Mouse (Mus musculus) mesoderm, embryonic 11.5 days (tissue): ENCODE measurements at regions not wholly inside any gene's neighbourhood (a gene's known extent, or its start where the extent isn't known, plus 50 kb on each side); places are given as distances from the start of the nearest gene placed in this dataset.

Experiments
- DNase-seq: peaks from one replicate; pipeline ENCODE4 v3.0.0-alpha.2; 2012; ENCODE audit warnings: low read depth, low spot score

DNA sequence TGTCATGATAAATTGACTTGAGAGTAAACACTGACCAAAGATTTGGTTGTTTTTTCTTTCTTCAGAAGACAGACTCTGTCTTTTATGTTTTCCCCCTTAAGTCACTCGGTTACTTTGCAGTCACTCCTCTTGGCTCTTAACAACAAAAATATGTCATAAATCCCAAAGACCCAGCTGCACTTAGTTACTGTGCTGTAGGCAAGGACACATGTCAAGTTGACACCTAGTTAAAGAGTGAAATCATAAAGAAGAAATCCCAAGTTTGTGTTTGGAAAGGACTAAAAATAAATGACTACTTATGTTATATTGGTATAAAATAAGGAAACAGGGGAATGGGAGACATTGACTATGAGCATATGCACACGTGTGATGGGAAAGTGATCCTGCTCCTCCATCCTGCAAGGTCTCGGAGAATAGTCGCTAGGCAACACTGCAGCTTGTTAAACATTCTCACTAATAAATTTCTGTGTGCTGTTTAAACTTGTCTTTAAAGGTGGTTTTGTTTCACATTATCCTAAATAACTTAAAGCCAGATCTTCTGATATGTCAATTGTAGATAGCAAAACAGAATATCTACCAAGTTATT lies 298.1 kb downstream of the Gulp1 start:
- peak; percentile 15 for DNase-seq

DNA sequence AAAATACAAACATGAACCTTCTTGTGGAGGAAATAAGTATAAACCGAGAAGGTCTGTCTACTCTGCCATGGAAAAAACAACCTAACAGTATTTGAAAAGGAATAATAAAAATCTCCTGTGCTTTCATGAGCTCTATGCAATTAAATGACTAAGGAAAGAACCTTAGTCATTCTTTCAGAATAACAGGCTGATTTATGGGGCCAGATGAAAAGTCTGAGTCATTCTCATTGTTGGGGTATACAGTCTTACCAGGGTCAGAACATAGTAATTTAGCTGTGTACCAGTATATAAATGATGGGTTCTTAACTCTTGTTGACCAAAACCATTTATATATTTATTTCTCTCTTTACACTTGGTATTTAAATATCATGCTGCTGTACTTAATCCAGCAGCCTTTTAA lies 312.1 kb downstream of the Gulp1 start:
- no peak for DNase-seq

DNA sequence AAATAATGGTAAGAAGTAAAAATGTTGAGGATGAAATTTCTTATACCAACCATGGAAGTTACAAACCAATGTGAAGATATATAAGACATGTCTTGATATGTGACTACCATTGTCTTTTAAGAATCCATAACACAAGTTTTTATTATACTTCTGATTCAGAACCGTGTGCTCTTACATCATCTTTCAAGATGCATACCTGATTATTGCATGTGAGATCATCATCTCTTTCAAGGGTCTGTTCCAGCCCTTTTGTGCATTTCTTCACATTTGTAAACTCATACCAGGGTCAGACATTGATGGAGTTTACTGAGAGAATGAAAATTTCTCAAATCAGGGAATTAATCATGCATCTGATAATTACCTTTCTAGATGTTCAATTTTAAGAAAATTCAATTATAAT lies 312.5 kb downstream of the Gulp1 start:
- DNase-seq: no peak

DNA sequence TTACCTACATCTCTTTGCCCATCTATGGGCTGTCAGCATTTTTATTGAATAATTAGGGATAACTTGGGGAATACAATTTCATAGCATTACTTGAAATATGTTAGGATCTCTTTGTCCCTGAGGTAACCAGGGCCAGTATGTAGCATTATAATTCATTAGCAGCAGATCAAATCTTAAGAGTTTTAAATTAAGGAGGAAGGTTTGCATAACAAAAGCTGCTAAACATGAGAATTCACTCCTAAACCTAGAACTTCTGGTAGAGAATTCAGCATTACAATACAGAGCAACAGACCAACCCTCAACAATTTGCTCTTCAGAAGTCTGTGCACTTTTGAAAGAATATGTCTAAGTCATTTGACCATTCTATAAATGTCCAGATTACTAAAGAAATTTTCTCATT lies 340.3 kb downstream of the Gulp1 start:
- DNase-seq: no peak

DNA sequence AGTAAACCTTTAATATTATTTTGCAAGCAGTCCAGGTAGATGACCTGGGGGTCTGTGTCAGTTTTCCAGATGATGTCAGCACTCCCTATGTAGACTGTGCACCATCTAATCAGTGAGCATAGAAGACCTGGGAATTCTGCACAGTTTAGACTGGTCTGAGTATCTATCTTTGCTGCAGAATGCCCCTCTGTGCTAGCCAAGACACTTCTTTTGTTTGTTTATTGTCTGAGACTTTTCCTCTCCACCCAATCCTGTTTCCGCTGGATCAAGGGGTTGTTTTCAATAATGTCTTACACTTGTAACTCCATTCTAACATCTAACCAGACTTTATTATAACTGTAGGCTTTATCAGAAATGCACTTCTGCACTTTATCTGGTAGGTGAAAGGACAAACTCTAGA lies 341.1 kb downstream of the Gulp1 start:
- no peak for DNase-seq
